Mouse (Mus musculus) kidney, adult 8-10 months (tissue): ENCODE results near the gene Olfr1368.

Experiments used
- DNase-seq, 2 experiments: peaks; one replicate each; pipeline ENCODE4 v3.0.0; 2022

Olfr1368 gene

GRCm38 (mm10) chr13:21145767-21146166 is at the start of gene Olfr1368:
Gene Olfr1368 (minus strand): TSS chr13:21145867.
- no peak for DNase-seq

GRCm38 (mm10) chr13:21185521-21185920 is 39.9 kb upstream of the Olfr1368 start:
- DNase-seq, result no peak

GRCm38 (mm10) chr13:21183661-21184060 is 38.0 kb upstream of the Olfr1368 start:
- DNase-seq, result no peak

GRCm38 (mm10) chr13:21183066-21183465 is 37.4 kb upstream of the Olfr1368 start:
- DNase-seq, result no peak

- no peak for DNase-seq
Observed at GRCm38 (mm10) chr13:21181996-21182395, 36.3 kb upstream of the Olfr1368 start.

GRCm38 (mm10) chr13:21180551-21181530 is 35.2 kb upstream of the Olfr1368 start:
- peak in 1 of 2 experiments; percentile 40 for DNase-seq

GRCm38 (mm10) chr13:21179724-21180550 is 34.3 kb upstream of the Olfr1368 start:
- DNase-seq, result peak; percentile 90 to 94

GRCm38 (mm10) chr13:21179367-21179723 is 33.7 kb upstream of the Olfr1368 start, which contains the start of gene Trim27:
Gene Trim27 (plus strand): TSS chr13:21179445.
- DNase-seq, result no peak

GRCm38 (mm10) chr13:21178364-21178763 is 32.7 kb upstream of the Olfr1368 start:
- no peak for DNase-seq

- DNase-seq, result no peak
Observed at GRCm38 (mm10) chr13:21177657-21178056, 32.0 kb upstream of the Olfr1368 start.

GRCm38 (mm10) chr13:21176733-21177132 is 31.1 kb upstream of the Olfr1368 start:
- no peak for DNase-seq

- peak; percentile 89 to 92 for DNase-seq
Observed at GRCm38 (mm10) chr13:21173072-21173471, 27.4 kb upstream of the Olfr1368 start.

- peak; percentile 50 to 75 for DNase-seq
Observed at GRCm38 (mm10) chr13:21172241-21173027, 26.8 kb upstream of the Olfr1368 start.

- no peak for DNase-seq
Observed at GRCm38 (mm10) chr13:21171600-21172150, 26.0 kb upstream of the Olfr1368 start.

GRCm38 (mm10) chr13:21171156-21171530 is 25.5 kb upstream of the Olfr1368 start:
- no peak for DNase-seq

GRCm38 (mm10) chr13:21170431-21171155 is 24.9 kb upstream of the Olfr1368 start:
- no peak for DNase-seq

- peak; percentile 70 to 84 for DNase-seq
Observed at GRCm38 (mm10) chr13:21169657-21170430, 24.2 kb upstream of the Olfr1368 start.

GRCm38 (mm10) chr13:21169121-21169656 is 23.5 kb upstream of the Olfr1368 start:
- peak in 1 of 2 experiments; percentile 15 for DNase-seq

- DNase-seq, result peak in 1 of 2 experiments; percentile 41
Observed at GRCm38 (mm10) chr13:21168371-21169011, 22.8 kb upstream of the Olfr1368 start.

- DNase-seq, result peak in 1 of 2 experiments; percentile 40
Observed at GRCm38 (mm10) chr13:21167910-21168300, 22.2 kb upstream of the Olfr1368 start.
